Mouse (Mus musculus) small intestine, adult 2 months (tissue): ENCODE results near the gene Klf12.

Experiments
- CTCF ChIP-seq: fragments of 200-500 bp; IDR thresholded peaks from 2 replicates; pipeline ENCODE4 v1.5.1; 2012; ENCODE audit warnings: low read depth, mild to moderate bottlenecking, control low read depth, inconsistent platforms, low read length, moderate library complexity, mixed read lengths; ENCODE audit not compliant: insufficient replicate concordance, insufficient read length; ENCODE audit errors: extremely low read depth
- POLR2A ChIP-seq: fragments of 200-500 bp; IDR thresholded peaks from 2 replicates; pipeline ENCODE4 v1.6.1; 2012; ENCODE audit warnings: low read depth, mild to moderate bottlenecking, control low read depth, inconsistent platforms, low read length, moderate library complexity

GRCm38 (mm10) chr14:99911912-99912311 lies 372.6 kb downstream of the Klf12 start:
- TF ChIP-seq POLR2A (no peak), CTCF (no peak)
